Mouse (Mus musculus): Measurements from ENCODE around the gene Flt1. TPM values are rescaled to one million over a fixed set of nuclear protein-coding genes. Genes with fewer than 3 reads are reported as not detected.

Gene Flt1
- polyA plus RNA-seq (2012; rRNA removed), result 32.5 and 33.3 TPM in 2 replicates

DNA sequence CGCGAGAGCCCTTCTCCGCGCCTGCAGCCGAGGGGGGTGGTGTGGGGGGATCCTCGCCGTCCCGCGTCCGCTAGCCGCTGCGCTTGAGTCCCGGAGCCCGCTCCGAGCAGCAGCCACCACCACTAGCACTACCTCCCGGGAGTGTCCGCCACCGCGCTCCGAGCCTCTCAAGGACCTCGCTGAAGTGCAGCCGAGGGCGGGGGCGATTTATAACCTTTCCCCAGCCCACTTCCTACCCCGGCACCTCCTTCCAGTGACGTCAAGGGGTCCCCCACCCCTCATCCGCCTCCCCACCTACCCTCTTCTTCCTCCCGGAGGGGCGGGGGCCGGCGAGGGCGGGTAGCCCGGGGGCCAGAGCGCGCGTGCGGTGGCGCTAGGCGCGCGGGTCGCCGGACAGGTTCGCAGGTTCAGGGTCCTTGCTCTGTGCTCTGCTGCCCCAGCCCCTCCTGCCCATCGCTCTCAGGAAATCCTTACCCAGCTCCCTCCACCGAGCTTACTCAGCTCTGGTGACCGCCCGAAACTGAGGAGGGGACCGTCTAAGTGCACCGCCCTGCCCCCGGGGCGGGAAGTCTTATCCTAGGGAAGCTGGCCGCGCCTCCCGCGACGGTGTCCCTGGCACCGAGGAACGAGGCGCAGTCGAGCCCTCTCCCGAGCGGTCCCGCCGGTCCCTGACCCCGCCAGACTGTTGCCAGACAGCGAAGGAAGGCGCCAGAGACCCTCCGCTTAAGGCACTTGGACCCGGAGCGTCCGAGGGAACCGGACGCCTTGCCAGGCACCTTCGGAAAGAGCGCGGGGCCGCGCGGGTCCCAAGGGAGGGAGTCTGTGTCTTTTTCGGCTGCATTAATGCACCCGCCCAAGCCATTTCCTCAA is at the start of gene Flt1:
TSS of gene Flt1 (minus strand) at position 181 of the 870 bp plus-strand sequence.
- Histone ChIP-seq H3K4me3 (replicated peaks; ENCODE audit: extremely low read depth, low read depth, low read length) (peak within 1 kb of the TSS; percentile 80), H3K4me1 (ENCODE audit: control insufficient read depth, insufficient read depth, low read length) (peaks cover 4% of the 10 kb centered on the region)
- peak; percentile 68 for DNase-seq
- peak; percentile 94; the same call in 1 of the 2 replicates for TF ChIP-seq POLR2A (IDR thresholded peaks at IDR 0.05; ENCODE audit: borderline replicate concordance, extremely low read depth, low read depth, low read length)
- no peak for TF ChIP-seq CTCF (IDR thresholded peaks at IDR 0.05; ENCODE audit: insufficient read depth, low read length)
- under 1% methylated on average over 81 of the region's 82 CpGs for WGBS

DNA sequence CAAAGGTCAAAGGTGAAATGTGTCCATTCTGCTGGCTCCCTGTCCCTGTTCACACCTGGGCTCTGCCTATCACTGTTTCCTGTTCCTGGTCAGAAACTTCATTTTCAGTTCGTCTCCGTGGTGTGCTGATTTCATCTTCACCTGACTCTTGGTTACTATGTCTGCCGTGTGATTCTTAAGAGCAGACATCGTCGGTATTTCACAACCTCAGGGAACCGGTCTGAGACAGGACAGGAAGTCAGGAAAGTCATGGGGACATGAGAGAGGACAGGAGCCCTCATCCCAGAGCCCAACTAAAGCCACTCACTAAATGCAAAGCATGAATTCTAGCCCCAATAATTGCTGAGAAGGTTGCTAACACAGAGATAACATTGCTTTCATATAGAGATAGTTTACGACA is 49.4 kb upstream of the Flt1 start:
- WGBS, result 49% methylated on average over 7 of the region's 7 CpGs
- no peak for DNase-seq
- no peak for TF ChIP-seq CTCF (IDR thresholded peaks at IDR 0.05; ENCODE audit: insufficient read depth, low read length)
- no peak for TF ChIP-seq POLR2A (IDR thresholded peaks at IDR 0.05; ENCODE audit: borderline replicate concordance, extremely low read depth, low read depth, low read length)
- no peak overlapping the region for H3K4me3 ChIP-seq (replicated peaks; ENCODE audit: extremely low read depth, low read depth, low read length)
- peaks cover under 1% of the 10 kb centered on the region; the same call in 1 of the 2 replicates for H3K4me1 ChIP-seq (ENCODE audit: control insufficient read depth, insufficient read depth, low read length)

DNA sequence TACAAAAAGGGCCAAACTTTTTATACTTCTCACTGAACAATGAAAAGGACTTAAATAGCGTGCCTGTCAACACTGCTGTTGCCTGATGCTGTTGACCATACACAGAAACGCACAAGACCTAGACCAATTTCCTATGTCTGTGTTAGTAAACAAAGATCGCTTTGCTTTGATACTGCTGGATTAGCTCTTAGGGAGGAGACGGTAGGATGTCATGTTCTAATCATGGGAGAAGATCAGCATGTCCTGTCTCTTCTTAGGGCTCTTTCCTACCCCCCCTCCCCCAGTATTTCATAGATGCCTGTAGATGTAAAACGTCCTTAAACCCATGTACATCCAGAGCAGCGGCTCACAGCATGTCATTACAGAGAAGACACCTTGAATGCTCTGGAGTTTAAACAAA is 44.1 kb upstream of the Flt1 start:
- 46% methylated on average over 6 of the region's 6 CpGs for WGBS
- no peak for TF ChIP-seq CTCF (IDR thresholded peaks at IDR 0.05; ENCODE audit: insufficient read depth, low read length)
- no peak for TF ChIP-seq POLR2A (IDR thresholded peaks at IDR 0.05; ENCODE audit: borderline replicate concordance, extremely low read depth, low read depth, low read length)
- DNase-seq, result no peak
- Histone ChIP-seq H3K4me3 (replicated peaks; ENCODE audit: extremely low read depth, low read depth, low read length) (no peak overlapping the region), H3K4me1 (ENCODE audit: control insufficient read depth, insufficient read depth, low read length) (peaks cover 8% of the 10 kb centered on the region)

DNA sequence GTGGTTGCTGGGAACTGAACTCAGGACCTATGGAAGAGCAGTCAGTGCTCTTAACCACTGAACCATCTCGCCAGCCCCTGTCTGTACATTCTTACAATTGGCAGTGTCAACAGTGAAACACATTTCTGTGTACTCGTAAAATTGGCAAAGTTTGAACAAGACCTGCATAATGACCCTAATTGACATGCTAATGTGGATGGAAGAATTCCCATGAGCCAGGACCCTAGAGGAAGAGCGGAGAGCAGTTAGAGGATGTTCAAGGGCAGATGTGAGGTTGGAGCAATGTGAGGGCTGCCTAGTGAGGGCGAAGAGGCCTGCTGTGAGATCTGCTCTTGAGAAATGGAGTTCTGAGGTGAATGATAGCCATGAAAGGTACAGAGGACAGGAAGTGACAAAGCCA is 38.2 kb upstream of the Flt1 start:
- DNase-seq, result no peak
- 94% methylated on average over 4 of the region's 4 CpGs for WGBS
- H3K4me3 ChIP-seq (replicated peaks; ENCODE audit: extremely low read depth, low read depth, low read length), result no peak overlapping the region
- peaks cover 3% of the 10 kb centered on the region; the same call in 1 of the 2 replicates for H3K4me1 ChIP-seq (ENCODE audit: control insufficient read depth, insufficient read depth, low read length)
- no peak for TF ChIP-seq CTCF (IDR thresholded peaks at IDR 0.05; ENCODE audit: insufficient read depth, low read length)
- no peak for TF ChIP-seq POLR2A (IDR thresholded peaks at IDR 0.05; ENCODE audit: borderline replicate concordance, extremely low read depth, low read depth, low read length)

DNA sequence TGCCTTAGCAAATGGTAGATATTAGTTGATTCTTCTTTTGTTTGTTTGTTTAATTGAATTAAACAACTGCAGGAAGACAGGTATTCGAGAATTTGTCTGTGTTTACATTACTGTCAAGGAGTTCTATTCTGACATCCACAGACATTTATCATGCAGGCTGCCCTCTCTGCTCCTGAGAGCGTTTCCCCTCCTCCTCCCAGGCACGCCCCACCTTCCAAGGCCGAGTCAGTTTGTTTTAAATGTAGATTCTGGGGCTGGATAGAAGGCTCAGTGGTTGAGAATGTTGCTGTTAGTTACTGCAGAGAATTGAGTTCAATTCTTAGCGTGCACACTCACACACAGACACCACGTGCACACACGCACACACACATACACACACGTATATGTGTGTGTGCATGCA is 36.2 kb upstream of the Flt1 start:
- no peak for DNase-seq
- Histone ChIP-seq H3K4me1 (ENCODE audit: control insufficient read depth, insufficient read depth, low read length) (peaks cover 6% of the 10 kb centered on the region; the same call in 1 of the 2 replicates), H3K4me3 (replicated peaks; ENCODE audit: extremely low read depth, low read depth, low read length) (no peak overlapping the region)
- 33% methylated on average over 8 of the region's 8 CpGs for WGBS
- TF ChIP-seq CTCF (IDR thresholded peaks at IDR 0.05; ENCODE audit: insufficient read depth, low read length), result no peak
- TF ChIP-seq POLR2A (IDR thresholded peaks at IDR 0.05; ENCODE audit: borderline replicate concordance, extremely low read depth, low read depth, low read length), result no peak

DNA sequence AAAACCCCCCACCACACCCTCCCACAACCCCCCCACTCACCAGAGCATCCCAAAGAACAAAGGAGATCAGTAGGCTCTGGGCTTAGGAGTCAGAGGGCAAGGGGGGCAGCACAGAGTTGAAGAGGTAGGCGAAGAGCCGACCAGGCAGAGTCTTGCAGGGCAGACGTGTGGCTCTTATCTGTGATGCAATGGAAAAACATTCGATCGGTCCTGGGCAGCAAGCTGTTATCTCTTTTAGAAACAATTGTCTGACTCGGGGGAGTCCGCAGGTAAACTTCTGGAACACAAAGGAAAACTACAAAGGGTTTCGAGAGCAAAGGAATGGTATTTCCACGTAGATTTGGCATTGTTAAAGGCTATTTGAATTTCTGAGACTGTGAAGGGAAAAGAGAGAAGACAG is 35.5 kb upstream of the Flt1 start:
- peaks cover 6% of the 10 kb centered on the region; the same call in 1 of the 2 replicates for H3K4me1 ChIP-seq (ENCODE audit: control insufficient read depth, insufficient read depth, low read length)
- TF ChIP-seq CTCF (IDR thresholded peaks at IDR 0.05; ENCODE audit: insufficient read depth, low read length), result no peak
- no peak for TF ChIP-seq POLR2A (IDR thresholded peaks at IDR 0.05; ENCODE audit: borderline replicate concordance, extremely low read depth, low read depth, low read length)

DNA sequence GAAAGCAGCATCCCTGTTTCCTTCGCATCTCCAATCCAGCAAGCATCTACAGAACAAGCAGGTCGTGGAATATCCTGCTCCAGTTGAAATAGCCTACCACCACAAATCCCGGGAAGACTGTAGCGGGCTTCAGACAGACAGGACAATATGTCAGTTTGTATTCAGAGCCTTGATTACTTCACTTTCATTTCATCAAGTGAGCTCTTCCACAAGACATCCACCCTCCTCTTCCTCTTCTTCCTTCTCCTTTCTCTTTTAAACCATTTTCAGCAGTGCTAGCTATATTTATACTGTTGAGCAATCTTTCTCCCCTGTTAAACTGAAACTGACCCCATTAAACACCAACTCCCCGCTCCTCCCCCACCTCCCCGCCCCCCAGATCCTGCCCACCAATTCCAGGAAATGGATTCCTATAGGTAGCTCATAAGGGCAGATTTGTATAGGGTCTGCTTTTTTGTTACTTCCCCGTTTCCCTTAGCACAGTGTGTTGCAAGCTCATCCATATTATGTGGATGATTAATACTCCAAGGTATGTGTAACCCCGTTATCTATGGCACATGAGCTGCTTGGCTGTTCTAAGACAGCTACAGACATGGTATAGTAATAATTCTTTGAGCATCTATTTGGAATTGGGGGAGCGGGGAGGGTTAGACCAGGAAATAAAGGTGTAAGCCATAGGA is 33.0 kb upstream of the Flt1 start:
- H3K4me3 ChIP-seq (replicated peaks; ENCODE audit: extremely low read depth, low read depth, low read length), result peak overlapping the region; percentile 68
- no peak for DNase-seq
- peaks cover 6% of the 10 kb centered on the region; the same call in 1 of the 2 replicates for H3K4me1 ChIP-seq (ENCODE audit: control insufficient read depth, insufficient read depth, low read length)
- TF ChIP-seq POLR2A (IDR thresholded peaks at IDR 0.05; ENCODE audit: borderline replicate concordance, extremely low read depth, low read depth, low read length), result no peak
- 59% methylated on average over 9 of the region's 9 CpGs for WGBS

More for the DNA sequence above, 35.5 kb upstream of the Flt1 start:
- H3K4me3 ChIP-seq (replicated peaks; ENCODE audit: extremely low read depth, low read depth, low read length), result no peak overlapping the region
- 21% methylated on average over 9 of the region's 9 CpGs for WGBS
- DNase-seq, result no peak

DNA sequence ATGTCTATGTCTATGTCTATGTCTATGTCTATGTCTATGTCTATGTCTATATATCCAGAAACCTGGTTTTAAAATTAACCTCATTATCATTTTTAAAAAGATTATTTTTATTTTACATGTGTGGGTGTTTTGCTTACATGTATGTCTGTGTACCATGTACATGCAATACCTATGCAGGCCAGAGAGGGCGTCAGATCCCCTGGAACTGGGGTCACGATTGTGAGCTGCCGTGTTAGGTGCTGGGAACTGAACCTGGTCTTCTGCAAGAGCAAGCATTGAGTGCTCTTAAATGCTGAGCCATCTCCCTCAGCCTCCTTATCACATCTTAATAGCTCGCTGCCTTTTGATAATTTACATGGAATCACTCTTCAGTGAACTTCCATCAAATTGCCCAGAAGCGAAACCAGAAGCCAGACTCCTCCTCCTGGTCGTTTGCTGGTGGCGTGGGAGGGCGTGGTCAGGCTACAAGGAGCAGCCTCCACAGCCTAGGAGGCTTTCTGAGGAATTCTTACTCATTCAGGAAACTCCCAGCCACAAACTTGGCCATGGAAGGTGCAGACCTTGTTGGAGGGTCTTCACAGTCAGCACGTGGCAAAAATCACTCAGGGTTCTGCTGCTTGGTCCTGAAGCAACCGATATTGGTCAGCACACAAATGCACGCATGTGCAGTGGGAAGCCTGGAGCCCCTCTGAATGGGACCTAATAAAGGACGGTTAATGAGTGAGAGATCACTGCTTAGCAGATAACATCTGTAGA is 32.2 kb upstream of the Flt1 start:
- Histone ChIP-seq H3K4me1 (ENCODE audit: control insufficient read depth, insufficient read depth, low read length) (peaks cover 6% of the 10 kb centered on the region; the same call in 1 of the 2 replicates), H3K4me3 (replicated peaks; ENCODE audit: extremely low read depth, low read depth, low read length) (peak overlapping the region; percentile 68)
- WGBS, result 33% methylated on average over 12 of the region's 12 CpGs
- DNase-seq, result peak; percentile 18
- TF ChIP-seq CTCF (IDR thresholded peaks at IDR 0.05; ENCODE audit: insufficient read depth, low read length) (peak; percentile 41; the same call in 1 of the 2 replicates), POLR2A (IDR thresholded peaks at IDR 0.05; ENCODE audit: borderline replicate concordance, extremely low read depth, low read depth, low read length) (no peak)

DNA sequence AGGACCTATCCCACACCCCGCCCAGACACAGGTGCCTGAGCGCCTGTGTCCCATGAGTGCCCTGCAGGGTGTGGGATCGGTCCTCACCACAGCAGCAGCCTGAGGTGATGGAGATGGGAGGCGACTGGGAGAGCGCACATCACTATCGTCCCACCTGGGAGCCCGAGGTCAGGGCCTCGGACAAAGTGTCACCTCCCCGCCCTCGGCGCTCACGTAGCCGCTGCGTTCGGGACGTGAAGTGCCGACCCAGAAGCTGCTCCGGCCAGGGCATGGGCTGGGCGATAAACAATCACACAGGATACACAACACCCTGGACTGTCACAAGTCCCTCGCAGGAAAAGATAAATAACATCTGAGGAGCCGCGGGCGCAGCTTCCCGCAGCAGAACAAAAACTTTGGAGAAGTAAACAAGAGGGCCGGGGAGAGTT is 27.1 kb upstream of the Flt1 start:
- DNase-seq, result peak; percentile 23
- peaks cover 3% of the 10 kb centered on the region; the same call in 1 of the 2 replicates for H3K4me1 ChIP-seq (ENCODE audit: control insufficient read depth, insufficient read depth, low read length)
- H3K4me3 ChIP-seq (replicated peaks; ENCODE audit: extremely low read depth, low read depth, low read length), result no peak overlapping the region
- TF ChIP-seq CTCF (IDR thresholded peaks at IDR 0.05; ENCODE audit: insufficient read depth, low read length) (no peak), POLR2A (IDR thresholded peaks at IDR 0.05; ENCODE audit: borderline replicate concordance, extremely low read depth, low read depth, low read length) (no peak)
- WGBS, result 4% methylated on average over 25 of the region's 25 CpGs

Data from lung, adult 2 months (tissue).